Mouse (Mus musculus): ENCODE data around the gene Aars.
"Not testable (repeated sequence)": the region's sequence is repeated elsewhere in the genome, so short reads cannot be mapped to it uniquely, and the experiment has no call there.

The Aars gene

DNA sequence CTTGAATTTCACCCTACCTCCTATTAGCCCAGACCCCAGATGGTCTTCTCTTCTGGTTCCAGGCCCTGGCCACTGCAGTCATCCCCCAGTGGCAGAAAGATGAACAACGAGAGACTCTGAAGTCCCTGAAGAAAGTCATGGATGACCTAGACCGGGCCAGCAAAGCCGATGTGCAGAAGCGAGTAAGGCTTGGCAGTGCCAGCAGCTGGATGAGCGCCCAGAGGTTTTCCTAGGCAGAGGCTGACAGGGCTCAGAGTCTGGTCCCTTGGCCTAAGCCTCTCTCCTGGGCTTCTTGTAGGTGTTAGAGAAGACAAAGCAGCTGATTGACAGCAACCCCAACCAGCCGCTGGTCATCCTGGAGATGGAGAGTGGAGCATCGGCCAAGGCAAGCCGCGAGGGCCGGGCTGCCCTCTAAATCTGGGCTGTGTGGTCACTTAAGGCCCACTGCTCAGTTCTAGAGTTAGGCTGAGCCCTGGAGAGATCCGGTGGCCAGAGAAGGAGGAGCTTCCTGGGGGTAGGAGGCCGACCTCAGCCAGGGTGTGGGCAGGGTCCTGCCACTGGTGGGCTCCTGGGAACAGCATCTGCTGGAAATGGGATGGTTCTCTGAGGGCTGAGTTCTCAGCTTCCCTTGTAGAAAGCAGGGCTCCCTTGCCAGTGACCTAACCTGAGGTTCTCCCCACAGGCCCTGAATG is 21.0 kb downstream of the Aars start:
- DNase-seq (ENCODE audit: extremely low read depth, low read depth), result no peak

DNA sequence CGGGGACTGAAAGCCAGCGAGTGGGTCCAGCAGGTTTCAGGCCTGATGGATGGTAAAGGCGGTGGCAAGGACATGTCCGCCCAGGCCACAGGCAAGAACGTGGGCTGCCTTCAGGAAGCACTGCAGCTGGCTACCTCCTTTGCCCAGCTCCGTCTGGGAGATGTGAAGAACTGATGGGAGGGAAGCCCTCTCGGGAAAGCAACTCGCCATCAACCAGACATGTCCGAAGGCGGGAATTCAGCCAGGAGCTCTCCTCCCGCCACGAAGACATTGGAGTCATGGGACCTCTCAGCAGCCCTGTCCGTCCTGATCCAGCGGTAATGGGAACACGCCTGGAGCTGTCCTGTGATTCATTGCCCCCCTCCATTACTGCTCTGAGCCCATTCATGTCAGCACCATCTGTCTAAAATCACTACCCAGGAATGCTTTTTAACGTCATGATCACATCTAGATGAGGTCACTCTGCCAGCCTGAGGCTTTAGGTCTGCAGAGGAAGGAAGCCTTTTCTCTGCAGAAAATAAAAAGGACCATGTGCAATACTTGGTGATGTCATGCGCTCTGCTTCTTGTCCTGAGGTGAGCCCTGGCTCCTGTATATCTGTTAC is 22.2 kb downstream of the Aars start:
- no peak for DNase-seq (ENCODE audit: extremely low read depth, low read depth)

DNA sequence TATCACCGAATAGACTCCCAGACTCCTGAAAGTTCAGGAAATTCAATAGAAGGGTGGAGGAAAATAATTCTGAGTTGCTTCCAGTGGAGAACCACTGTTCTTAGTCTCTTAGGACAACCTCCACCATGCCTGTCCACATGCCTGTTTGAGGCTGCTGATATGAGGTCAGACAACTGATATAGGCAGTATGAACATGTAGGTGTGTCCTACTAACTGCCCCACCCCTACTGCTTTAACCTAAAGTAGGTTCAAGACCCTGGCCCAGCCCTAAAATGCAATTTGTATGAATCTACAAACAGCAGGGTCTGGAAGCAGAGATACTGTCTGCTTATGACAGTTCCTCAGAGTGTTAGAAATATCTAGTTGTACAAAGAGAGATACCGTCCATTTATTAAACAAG is 22.7 kb downstream of the Aars start:
- DNase-seq (ENCODE audit: extremely low read depth, low read depth), result no peak

DNA sequence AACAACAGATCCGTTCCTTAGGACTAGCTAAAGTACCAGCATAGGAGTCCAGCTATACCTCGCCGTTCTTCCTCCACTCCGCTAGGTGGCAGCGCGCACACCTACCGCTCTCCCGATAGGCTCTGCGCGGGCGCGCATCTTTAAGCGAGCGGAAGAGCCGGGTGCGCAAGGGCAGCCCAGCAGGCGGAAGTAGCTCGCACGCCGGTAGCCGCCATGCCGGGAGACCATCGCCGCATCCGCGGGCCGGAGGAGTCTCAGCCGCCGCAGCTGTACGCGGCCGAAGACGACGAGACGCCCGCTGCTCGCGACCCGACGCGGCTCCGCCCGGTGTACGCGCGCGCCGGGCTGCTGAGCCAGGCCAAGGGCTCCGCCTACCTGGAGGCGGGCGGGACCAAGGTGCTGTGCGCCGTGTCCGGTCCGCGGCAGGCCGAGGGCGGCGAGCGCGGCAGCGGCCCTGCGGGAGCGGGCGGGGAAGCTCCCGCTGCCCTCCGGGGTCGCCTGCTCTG is 23.3 kb downstream of the Aars start, which contains the start of gene Exosc6:
Exosc6 (plus strand) TSS at position 182 of the 506 bp plus-strand sequence.
- DNase-seq (ENCODE audit: extremely low read depth, low read depth), result peak; percentile 85

DNA sequence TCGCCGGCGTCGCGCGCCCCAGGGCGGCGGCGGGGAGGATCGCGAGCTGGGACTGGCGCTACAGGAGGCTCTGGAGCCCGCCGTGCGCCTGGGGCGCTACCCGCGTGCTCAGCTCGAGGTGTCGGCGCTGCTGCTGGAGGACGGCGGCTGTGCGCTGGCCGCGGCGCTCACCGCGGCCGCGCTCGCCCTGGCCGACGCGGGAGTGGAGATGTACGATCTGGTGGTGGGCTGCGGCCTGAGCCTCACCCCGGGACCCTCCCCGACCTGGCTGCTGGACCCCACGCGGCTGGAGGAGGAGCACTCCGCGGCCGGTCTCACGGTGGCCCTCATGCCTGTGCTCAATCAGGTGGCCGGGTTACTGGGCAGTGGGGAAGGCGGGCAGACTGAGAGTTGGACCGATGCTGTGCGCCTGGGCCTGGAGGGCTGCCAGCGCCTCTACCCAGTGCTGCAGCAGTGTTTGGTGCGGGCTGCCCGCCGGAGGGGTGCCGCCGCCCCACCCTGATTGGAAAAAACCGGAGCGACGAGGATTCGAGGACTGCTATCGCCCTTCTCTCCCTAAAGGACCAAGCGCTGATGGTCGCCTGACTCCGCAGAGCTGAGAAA is 23.8 kb downstream of the Aars start:
- DNase-seq (ENCODE audit: extremely low read depth, low read depth), result no peak

DNA sequence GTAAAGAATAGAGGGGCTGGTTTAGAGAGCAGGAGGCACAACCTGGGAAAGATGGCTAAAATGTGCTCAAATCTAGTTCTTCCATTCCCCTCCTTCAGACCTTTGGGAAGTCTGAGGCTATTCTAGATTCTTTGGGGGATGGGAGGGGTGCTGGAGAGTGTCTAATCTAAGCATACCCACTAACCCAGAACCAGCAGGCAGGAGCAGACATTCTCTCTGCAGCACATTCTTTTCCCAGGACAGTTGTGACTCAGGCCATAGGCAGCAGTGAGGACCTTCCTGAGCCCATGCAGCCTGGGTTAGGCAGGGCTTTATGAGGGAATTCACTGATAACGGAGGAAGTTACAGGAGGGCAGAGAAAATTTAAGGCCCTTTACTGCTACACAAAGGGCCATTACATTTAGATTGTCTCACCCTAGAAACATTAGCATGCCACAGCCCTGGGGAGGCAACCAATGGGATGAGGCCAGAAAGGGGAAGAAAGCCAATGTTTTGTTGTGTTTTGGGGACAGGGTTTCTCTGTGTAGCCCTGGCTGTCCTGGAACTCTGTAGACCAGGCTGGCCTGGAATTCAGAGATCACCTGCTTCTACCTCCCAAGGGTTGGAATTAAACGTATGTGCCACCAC is 26.1 kb downstream of the Aars start:
- DNase-seq (ENCODE audit: extremely low read depth, low read depth), result peak; percentile 62

DNA sequence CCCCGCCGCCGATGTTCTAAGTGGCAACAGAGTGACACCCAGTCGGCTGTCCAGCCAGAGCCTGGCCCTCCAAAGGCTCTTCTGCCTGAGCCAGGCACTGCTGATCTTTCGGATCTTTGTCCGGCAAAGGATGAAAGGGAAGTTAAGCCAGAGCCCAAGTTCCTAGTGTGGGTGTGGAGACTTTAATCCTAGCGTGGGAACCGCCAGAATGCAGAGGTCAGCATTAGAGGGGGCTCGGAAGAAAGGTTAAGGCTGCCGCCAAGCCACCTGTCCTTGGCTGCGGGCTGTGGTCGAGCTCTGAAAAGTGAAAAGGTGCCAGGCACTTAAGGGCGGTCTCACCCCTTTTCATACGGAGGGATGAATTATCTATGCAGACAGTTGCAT is 28.7 kb downstream of the Aars start:
- no peak for DNase-seq (ENCODE audit: extremely low read depth, low read depth)

DNA sequence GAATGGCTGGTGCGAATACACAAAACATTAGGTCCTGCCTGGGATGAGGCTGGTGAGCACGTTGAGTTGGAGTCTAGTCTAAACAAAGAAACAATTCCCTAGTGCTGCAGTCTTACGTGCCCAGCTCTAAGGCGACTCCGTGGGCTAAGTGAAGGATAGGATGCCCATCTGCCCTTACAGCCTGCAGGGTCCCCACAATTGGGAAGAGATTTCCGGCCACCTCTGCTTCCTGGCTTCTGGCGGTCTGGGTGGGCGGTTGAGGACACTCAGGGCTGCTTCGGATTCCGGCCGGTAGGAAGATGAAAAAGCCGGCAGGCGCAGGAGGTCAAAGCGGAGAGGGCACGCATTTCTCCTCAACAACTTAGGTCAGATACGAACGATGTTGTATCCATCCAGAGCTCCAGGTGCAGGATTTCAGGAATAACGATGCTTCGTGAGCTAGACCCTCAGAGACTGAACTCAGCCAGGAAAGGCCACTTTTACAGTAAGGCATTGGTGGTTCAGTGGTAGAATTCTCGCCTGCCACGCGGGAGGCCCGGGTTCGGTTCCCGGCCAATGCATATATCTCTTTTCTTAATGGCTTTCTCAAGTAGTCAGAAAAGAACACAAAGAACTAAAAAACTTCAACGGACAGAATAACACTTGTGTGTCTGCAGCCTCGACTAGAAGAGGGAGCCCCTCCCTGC is 29.3 kb downstream of the Aars start:
- peak; percentile 76 for DNase-seq (ENCODE audit: extremely low read depth, low read depth)

DNA sequence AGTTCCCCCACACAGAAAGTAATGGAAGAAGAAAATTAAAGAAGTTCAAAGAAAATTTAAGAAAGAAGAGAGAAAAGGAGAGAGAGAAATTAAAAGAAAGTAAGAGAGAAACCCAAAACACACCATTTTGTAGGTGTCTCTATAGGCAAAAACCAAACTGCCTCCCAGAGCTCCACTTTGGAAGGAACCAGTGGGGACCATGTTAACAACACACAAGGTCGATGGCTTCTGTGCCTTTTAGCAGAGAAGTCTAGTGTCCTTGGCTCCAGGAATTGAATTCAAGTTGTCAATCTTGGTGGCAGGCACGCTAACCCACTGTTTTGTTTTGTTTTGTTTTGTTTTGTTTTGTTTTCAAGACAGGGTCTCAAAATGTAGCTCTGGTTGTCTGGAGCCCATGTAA is 29.9 kb downstream of the Aars start:
- DNase-seq (ENCODE audit: extremely low read depth, low read depth), result no peak

DNA sequence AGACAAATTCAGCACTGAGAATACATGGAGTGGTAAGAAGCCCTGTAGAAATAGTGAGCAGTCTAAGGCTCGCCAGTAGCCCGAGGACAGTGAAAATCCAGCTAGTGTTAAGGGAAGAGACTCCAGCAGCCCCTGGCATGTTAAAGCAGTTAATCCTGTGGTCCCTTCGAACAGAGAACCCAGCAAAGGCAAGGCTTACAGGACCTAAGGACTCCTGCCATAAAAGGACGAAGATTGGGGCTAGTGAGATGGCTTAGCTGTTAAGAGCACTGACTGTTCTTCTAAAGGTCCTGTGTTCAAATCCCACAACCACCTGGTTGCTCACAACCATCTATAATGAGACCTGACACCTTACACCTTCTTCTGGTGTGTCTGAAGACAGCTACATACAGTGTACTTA is 33.4 kb downstream of the Aars start:
- no peak for DNase-seq (ENCODE audit: extremely low read depth, low read depth)

DNA sequence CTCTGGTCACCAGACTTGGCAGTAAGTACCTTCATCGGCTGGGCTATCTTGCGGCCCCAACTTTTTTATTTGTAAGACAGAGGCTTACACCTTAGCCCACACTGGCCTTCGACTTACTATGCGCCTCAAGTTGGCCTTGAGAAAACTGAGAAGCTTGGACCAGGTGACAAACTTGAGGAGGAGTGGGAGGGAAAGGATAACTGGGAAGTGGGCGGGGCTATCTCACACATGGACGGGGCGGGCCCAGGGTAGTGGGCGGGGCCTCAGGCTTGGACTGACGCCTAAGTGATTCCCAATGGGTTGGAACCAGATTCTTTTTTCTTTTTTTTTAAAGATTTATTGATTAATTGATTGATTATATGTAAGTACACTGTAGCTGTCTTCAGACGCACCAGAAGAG is 34.5 kb downstream of the Aars start:
- DNase-seq (ENCODE audit: extremely low read depth, low read depth), result no peak

DNA sequence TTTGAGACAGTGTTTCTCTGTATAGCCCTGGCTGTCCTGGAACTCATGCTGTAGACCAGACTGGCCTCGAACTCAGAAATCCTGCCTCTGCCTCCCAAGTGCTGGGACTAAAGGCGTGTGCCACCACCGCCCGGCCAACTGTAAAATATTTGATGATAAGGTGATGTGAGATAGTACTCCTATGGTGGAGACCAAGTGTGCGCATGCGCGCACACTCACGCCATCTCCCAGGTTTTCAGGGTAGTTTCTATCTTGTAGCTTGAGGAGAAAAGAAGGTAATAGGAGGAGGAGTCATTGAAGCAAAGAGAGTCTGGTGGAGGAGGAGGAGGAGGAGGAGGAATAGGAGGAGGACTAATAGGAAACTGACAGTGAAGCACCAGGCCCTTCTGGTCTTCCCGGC is 35.7 kb downstream of the Aars start:
- not testable (repeated sequence) for DNase-seq (ENCODE audit: extremely low read depth, low read depth)

DNA sequence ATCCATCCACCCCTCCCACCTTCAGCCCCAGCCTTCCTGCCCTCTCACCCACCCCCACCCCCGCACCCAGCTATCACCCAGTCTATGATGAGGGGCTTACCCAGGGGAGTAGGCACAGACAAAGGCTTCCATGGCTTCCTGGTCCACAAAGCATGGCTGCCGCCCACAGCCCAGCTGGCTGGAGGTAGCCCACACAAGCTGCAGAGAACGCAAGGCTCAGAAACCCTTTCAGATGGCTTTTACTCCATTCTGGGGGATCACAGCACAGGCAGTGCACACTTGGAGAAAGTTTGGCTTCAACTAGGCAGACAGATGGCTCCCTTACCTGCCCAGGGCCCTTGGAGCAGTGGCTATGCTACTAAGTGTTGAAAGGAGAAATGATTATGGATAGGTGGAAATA is 43.0 kb downstream of the Aars start:
- no peak for DNase-seq (ENCODE audit: extremely low read depth, low read depth)

DNA sequence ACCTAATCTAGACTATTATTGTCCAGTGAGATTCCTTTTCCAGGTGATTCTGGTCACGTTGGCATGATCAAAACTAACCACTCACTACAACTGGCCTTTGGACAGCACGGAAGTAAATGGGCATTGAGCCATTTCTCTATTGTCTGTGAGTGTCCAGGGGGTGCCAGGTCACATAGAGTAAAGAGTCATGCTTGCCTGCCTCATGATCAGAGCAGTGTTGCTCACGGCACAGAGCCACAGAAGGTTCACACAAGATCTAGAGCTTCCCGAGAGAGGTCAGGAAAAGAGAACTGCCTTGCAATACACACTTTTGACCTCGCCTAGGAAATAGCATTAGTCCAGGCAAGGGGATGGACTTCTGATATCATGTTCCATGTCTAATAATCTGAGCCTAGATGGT is 46.5 kb downstream of the Aars start:
- no peak for DNase-seq (ENCODE audit: extremely low read depth, low read depth)

DNA sequence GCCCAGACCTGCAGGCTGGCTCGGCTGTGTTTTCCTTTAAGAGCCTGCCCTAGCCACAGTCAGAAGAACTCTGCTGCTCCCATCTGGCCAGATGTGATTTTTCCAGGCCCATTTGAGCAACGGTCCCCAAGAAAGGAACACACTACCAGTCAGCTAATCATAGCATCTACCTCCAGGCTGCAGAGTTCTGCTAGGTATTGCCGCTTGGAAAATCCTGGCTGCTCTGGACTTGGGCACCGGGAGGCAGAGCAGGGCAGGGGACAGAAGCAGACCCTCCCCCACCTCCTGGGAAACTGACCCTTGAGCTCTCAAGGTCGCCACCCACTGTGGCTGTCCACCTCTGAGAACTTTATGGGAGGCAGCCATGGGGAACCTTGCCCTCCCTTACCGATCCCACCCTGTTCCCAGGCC is 46.9 kb downstream of the Aars start:
- no peak for DNase-seq (ENCODE audit: extremely low read depth, low read depth)

DNA sequence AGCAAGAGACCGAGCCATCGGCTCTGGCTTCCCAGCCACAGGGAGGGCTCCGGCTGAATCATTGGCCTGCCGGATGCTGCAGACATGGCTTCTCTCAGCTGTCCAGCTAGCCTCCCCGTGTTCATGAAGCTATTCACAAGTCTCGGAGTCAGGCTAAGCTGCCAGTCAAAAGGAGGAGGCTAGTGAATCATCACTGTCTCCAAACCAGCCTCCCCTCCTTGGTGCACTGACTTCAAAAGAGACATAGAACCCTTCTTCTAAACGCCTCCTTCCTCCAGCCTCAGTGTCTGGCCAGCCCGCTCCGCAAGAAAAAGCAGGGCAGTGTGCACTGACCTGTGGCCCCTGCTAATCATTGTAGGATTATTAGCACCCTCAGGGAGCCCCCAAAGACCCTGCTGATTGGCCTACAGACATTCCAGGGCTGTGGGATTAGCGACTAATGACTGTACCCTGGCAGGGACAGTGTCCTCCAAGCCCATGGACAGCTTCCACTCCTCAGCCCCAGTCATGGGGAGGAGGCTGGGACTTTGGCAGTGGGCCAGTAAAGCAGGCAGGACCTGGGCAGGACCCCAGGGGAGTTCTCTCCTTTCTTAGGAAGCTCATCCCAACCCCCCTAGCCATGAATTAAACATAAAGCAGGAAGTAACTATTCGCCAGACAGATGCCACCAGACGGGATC is 48.8 kb downstream of the Aars start:
- DNase-seq (ENCODE audit: extremely low read depth, low read depth), result no peak

DNA sequence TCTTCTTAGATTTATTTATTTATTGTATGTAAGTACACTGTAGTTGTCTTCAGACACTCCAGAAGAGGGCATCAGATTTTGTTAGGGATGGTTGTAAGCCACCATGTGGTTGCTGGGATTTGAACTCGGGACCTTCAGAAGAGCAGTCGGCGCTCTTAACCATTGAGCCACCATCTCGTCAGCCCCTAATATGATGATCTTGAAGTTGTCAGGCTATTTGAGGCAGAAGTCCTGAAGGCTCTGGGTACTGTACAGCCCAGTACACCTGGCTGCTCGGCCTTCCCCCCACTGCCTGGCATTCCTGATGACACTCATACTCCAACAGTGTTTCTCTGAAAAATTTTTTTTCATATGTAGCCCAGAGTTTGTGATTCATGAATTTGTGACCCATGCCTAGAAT is 51.0 kb downstream of the Aars start:
- DNase-seq (ENCODE audit: extremely low read depth, low read depth), result not testable (repeated sequence)

DNA sequence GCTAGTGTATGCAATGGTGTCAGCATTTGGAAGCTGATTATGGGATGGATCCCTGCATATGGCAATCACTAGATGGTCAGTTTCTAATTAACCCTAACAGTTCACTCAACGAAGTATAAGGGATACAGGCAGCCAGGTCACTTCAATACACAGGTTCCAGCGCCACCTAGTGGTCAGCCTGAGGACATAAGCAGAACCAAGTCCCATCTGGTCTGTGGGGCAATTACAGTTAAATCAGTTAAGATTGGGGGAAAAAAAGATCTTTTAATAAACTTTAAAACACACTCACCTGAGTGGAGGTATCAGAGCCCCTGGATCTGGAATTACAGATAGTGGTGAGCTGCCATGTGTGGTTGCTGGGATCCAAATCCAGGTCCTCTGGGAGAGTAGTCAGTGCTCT is 57.2 kb downstream of the Aars start:
- peak; percentile 62 for DNase-seq (ENCODE audit: extremely low read depth, low read depth)

DNA sequence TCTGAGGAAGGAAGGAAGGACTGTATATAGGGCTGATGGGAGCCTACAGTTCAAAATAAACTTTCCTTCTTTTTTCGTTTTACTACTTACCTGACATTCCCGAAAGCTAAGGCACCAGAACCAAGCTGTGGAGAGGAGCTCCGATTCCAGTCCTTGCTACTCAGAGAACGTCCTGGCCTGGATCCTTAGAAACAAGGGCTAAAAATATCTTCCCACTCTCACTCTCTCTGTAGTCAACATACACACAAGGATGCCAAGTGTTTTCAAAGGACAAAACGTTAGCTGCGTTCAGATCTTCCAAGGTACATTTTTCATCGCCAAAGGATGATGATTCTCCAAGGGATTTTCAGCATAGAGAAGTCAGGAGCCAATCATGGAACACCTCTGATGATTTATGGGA is 58.8 kb downstream of the Aars start:
- DNase-seq (ENCODE audit: extremely low read depth, low read depth), result no peak

DNA sequence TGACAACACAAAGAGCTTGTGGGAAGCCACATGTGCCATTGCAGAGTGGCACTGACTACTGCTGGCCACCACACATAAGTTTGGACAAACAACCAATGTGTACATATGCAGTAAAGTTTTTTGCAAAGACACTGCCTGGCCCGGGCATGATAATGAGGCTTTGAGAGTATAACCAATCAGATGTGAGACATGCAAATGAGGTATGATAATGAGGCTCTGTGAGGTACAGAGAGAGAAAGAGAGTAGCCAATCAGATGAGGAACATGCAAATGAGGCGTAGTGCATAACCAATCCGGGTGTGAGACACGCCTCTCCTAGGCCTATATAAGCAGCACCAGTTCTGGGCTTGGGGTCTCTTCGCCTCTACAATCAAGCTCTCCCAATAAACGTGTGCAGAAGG is 59.4 kb downstream of the Aars start, which contains the start of gene Clec18a:
Clec18a (minus strand) TSS at position 101 of the 400 bp plus-strand sequence.
- DNase-seq (ENCODE audit: extremely low read depth, low read depth), result not testable (repeated sequence)
